Mouse (Mus musculus): ENCODE measurements around the gene Espnl.

Espnl gene

GRCm38 (mm10) chr1:91390369-91390768 lies 68.5 kb downstream of the Espnl start:
- no peak for DNase-seq

DNA sequence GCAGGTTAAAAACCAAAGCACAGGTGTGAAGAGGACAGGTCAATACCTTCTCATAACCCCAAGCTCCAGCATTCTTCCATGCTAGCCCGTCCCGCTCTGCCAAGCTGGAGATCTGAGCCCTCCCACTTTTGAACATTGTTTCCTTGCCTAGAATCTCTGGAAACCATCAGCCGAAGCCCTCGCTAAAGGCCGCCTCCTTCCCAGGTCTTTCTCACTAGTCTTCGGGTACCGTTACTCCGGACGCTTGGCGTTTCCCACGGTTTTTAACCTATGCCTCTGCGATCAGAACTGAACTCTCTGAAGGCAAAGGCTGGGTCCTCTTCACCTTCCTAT lies 76.0 kb downstream of the Espnl start:
- no peak for DNase-seq

Data from right cerebral cortex, adult 18-20 months (tissue).